Mouse (Mus musculus) bone marrow, adult 2 months (tissue): ENCODE data around the gene Zfp62. TPM values are rescaled to one million over a fixed set of nuclear protein-coding genes. Genes with fewer than 3 reads are reported as not detected.

Source experiments
- H3K27ac ChIP-seq: fragments of 200-500 bp; 2 replicates; pipeline ENCODE4 v1.5.1; 2012; ENCODE audit warnings: low read depth, mild to moderate bottlenecking, control low read depth, inconsistent platforms, low read length; ENCODE audit not compliant: control insufficient read depth, poor library complexity, insufficient read depth
- H3K4me1 ChIP-seq: fragments of 200-500 bp; 2 replicates; pipeline ENCODE4 v1.6.1; 2011; ENCODE audit warnings: low read length; ENCODE audit not compliant: control insufficient read depth, insufficient read depth
- H3K4me3 ChIP-seq: fragments of 200-500 bp; replicated peaks from 2 replicates; pipeline ENCODE3; 2011; ENCODE audit warnings: mild to moderate bottlenecking, low read depth, low read length, control low read depth; ENCODE audit not compliant: control insufficient read depth
- CTCF ChIP-seq: fragments of 200-500 bp; IDR thresholded peaks from 2 replicates; pipeline ENCODE4 v1.5.1; 2011; ENCODE audit warnings: low read length, control low read depth; ENCODE audit not compliant: control insufficient read depth, insufficient read depth
- POLR2A ChIP-seq: fragments of 200-500 bp; IDR thresholded peaks from 2 replicates; pipeline ENCODE4 v1.6.1; 2011; ENCODE audit warnings: low read depth, mild to moderate bottlenecking, control low read depth, low read length, borderline replicate concordance; ENCODE audit not compliant: control insufficient read depth
- WGBS: fragments of 180-500 bp; shearing (Covaris S2); methylation state at CpG from one replicate; pipeline ENCODE4 v1.1.7; 2018; 5-methylcytosine and 5-hydroxymethylcytosine counted together
- polyA plus RNA-seq: library from polyadenylated mRNA; stranded (reverse); fragments of >200 nt; gene quantifications from 2 replicates; pipeline ENCODE4 v1.2.4, GENCODE M21; 2011; ENCODE audit warnings: low replicate concordance; ENCODE audit not compliant: missing spikeins, insufficient read depth, insufficient read length

The Zfp62 gene
- polyA plus RNA-seq, 1 experiment = 10.4 TPM

DNA sequence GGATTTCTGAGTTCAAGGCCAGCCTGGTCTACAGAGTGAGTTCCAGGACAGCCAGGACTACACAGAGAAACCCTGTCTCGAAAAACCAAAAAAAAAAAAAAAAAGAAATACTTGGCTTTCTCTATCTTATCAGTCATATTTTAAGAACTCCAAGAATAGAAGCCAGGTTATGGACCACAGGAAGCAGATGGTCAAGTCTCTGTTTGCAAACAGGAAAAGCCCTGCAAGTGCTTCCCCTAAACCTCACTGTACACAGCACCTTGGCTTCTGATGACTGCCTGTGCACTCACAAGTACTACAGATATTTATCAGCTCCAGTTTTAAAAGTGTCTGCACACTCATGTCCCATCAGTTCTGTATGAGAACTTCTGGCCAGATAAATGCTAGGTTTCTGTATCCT, 38.4 kb downstream of the Zfp62 start:
- 0% methylated on average over 1 of the region's 1 CpGs for WGBS
- H3K27ac ChIP-seq = no peak overlapping the region
- no peak overlapping the region for H3K4me3 ChIP-seq
- peaks cover 3% of the 10 kb centered on the region; the same call in 1 of the 2 replicates for H3K4me1 ChIP-seq
- TF ChIP-seq POLR2A = no peak
- TF ChIP-seq CTCF = no peak

DNA sequence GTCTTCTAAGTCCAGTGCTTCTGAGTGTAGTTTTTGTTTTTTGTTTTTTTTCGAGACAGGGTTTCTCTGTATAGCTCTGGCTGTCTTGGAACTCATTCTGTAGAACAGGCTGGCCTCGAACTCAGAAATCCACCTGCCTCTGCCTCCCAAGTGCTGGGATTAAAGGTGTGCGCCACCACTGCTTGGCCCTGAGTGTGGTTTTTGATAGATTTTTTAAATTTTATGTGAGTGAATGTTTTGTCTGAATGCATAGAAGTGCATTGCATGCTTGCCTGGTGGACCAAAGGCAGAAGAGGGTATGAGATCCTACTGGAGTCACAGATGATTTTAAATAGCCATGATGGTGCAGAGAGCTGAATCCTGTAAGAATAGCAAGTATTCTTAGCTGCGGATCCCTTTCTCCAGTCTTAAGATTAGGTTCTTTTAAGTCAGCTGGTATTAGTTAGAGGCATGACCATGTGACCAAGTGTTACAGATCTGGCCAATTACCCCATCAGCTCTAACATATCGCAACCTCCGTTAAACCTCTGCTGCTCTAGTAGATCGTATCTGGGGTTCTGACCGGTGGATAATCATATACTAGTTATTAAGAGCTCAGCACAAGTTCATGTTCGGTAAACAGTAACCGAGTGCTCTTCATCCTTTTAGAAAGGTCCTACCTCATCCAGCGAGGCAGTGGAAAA, 40.0 kb downstream of the Zfp62 start:
- peak overlapping the region; percentile 70 for H3K4me3 ChIP-seq
- H3K4me1 ChIP-seq = peaks cover 7% of the 10 kb centered on the region; the same call in 1 of the 2 replicates
- no peak for TF ChIP-seq POLR2A
- peak overlapping the region; percentile 90; the same call in 1 of the 2 replicates for H3K27ac ChIP-seq
- WGBS = 18% methylated on average over 11 of the region's 11 CpGs

DNA sequence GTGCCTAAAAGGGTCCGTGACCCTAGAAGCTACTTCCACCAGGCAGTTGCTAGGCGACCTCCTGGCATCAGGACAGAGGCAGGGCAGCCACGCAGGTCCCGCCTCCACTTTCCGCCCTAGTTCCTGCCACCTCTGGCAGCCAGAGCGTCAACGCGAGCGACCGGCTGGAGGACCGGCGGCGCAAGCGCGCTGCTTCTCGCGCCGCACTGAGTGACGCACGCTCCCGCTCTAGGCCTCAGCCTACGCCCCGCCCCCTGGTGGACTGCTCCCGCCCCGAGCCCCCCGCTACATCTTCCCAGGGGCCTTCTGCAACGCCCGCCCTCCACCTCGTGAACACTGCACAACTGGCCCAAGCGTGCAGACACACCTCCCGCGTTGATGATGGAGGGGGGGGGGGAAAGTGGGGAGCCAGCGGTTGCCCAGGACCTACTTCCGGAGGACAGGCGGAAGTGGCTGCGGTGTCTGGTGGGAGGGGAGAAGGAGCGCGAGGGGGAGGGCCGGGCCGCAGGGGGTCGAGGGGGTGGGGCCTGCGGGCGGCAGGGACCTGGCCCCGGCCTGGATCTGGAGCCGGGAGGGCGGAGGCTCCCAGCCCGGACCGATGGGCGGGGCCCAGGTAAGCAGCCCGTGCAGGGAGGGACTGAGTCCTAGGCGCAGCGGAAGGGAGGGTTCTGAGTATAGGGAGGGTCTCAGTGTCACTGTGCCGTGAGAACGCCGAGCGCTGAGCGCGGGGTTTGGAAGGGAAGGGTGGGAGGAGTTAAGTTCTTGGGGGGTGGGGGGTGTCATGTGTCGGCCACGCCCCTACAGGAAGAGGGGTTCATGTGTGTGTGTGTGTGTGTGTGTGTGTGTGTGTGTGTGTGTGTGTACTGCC, 40.9 kb downstream of the Zfp62 start, which contains the start of gene Mgat1:
TSS of gene Mgat1 (plus strand) at position 465 of the 868 bp plus-strand sequence.
- peaks cover 9% of the 10 kb centered on the region; the same call in 1 of the 2 replicates for H3K4me1 ChIP-seq
- WGBS = under 1% methylated on average over 58 of the region's 60 CpGs
- peak within 1 kb of the TSS; percentile 70 for H3K4me3 ChIP-seq
- TF ChIP-seq POLR2A (peak; percentile 66; the same call in 1 of the 2 replicates), CTCF (no peak)
- H3K27ac ChIP-seq = peak within 1 kb of the TSS; percentile 90

DNA sequence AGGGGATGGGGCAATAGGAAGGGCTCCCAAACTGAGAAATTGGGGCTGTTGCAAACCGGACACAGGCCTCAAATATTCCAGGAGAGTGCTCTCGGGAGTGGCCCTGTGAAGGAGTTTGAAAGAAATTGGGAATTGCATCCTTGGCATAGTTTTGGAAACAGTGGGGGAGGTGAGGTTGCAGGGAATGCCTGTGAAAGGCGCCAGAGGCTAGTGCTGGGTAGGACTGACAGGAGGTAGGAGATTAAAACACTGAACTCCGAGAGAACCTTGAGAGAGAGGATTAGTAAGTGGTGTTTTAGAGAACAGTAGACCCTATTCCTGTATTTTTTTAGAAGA, 41.5 kb downstream of the Zfp62 start:
- Histone ChIP-seq H3K27ac (peak overlapping the region; percentile 90), H3K4me1 (peaks cover 11% of the 10 kb centered on the region), H3K4me3 (peak overlapping the region; percentile 70)
- TF ChIP-seq CTCF (no peak), POLR2A (no peak)
- under 1% methylated on average over 4 of the region's 4 CpGs for WGBS

GRCm38 (mm10) chr11:49245176-49245575, 42.1 kb downstream of the Zfp62 start:
- Histone ChIP-seq H3K4me3 (no peak overlapping the region), H3K4me1 (peaks cover 11% of the 10 kb centered on the region), H3K27ac (peak overlapping the region; percentile 42; the same call in 1 of the 2 replicates)
- TF ChIP-seq POLR2A = no peak
- no peak for TF ChIP-seq CTCF
- 18% methylated on average over 7 of the region's 7 CpGs for WGBS

GRCm38 (mm10) chr11:49245634-49246415, 42.7 kb downstream of the Zfp62 start:
- H3K4me1 ChIP-seq = peaks cover 11% of the 10 kb centered on the region
- no peak overlapping the region for H3K4me3 ChIP-seq
- TF ChIP-seq POLR2A = no peak
- TF ChIP-seq CTCF = no peak
- 15% methylated on average over 12 of the region's 12 CpGs for WGBS
- H3K27ac ChIP-seq = no peak overlapping the region

- Histone ChIP-seq H3K27ac (no peak overlapping the region), H3K4me1 (peaks cover 11% of the 10 kb centered on the region), H3K4me3 (no peak overlapping the region)
- 61% methylated on average over 4 of the region's 4 CpGs for WGBS
- no peak for TF ChIP-seq POLR2A
- no peak for TF ChIP-seq CTCF
These were observed 43.4 kb downstream of the Zfp62 start for GRCm38 (mm10) chr11:49246523-49246922.
